Mouse (Mus musculus) urinary bladder, postnatal 25 days (tissue): ENCODE results near the gene Ptdss2.

Source experiments
- DNase-seq: peaks from one replicate; pipeline ENCODE4 v3.0.0; 2022; ENCODE audit warnings: low spot score

The Ptdss2 gene

DNA sequence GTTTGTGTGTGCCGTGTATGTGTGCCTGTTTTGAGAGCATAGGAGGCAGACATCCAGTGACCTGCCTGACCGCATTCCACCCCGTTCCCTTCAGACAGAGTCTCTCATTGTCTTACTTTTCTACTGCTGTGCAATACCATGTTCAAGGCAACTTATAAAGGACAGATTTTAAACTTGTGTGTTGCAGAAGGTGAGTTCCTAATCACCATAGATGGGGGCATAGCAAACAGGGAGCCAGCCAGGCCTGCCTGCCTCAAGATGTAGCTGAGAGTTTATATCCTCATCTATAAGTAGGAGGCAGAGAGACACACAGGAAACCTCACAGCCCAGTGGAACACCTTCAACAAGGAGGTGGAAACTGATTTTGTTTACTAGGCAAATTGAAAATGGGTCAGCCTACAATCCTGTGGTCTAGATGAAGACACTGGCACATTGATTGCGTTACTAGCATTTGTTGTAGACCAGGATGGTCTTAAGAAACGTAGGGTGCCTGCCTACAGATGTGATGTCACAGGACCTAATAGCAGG, 51.2 kb downstream of the Ptdss2 start:
- no peak for DNase-seq

DNA sequence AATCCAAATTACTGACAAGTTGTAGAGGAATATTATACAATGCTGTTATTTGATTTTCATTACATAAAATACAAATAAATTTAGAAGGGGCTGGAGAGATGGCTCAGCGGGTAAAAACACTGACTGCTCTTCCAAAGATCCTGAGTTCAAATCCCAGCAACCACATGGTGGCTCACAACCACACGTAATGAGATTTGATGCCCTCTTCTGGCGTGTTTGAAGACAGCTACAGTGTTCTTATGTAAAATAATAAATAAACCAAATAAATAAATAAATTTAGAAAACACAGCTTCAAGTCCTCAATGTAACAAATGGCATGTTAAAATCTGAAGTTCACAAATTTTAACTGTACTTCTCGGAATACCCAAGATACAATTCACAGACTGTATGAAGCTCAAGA, 52.9 kb downstream of the Ptdss2 start:
- DNase-seq: no peak

DNA sequence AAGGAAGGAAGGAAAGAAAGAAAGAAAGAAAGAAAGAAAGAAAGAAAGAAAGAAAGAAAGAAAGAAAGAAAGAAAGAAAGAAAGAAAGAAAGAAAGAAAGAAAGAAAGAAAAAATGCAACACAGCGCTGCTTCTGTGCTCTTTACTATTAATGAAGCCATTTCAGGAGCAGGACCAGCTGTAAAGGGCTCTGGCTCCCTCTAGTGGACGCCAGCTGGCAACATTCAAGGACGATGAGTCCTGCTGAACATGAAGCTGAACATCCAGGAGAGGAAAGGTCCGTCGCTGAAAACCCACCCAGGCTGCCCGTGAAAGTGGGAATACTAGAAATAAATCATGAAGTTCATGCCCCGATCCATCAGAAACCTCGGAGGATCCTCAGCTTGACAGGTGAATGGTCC, 54.0 kb downstream of the Ptdss2 start:
- peak; percentile 81 for DNase-seq

DNA sequence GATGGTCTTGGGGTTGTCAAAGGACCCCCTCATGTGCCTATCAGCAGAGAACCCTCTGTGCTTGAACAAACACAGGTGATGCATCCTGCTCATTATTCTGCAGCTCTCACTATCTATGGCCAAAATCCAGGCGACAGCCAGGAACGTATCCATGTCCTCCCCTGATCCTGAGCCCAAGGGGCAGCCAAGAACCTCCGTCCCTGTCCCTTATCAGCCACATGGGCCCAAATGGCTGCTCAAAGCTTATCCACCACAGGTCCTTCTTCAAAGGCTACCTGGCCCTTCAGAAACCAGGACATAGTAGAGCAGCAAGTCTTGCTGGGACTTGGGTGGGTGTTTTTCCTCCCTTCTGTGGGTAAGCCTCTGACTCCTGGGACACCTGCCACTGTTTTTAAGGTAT, 66.0 kb downstream of the Ptdss2 start:
- no peak for DNase-seq

DNA sequence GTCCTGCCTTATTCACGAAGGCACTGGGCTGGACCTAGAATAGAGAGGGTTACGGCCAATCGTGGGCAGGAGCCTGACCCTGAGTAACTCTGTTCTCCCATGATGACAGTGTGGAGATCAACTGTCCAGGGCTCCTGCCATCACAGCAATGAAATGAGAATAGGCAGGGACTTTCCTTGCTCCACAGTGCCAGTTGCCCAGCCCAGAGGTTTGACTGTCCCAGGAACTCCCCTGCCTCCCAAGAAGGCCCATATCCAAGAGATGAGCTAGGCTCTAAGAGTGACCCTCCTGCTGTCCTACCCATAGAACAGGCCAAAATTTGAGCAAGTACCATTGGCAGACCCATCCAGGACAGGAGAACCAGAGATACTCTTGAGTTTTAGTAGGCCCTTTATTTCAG, 66.6 kb downstream of the Ptdss2 start:
- DNase-seq: no peak

DNA sequence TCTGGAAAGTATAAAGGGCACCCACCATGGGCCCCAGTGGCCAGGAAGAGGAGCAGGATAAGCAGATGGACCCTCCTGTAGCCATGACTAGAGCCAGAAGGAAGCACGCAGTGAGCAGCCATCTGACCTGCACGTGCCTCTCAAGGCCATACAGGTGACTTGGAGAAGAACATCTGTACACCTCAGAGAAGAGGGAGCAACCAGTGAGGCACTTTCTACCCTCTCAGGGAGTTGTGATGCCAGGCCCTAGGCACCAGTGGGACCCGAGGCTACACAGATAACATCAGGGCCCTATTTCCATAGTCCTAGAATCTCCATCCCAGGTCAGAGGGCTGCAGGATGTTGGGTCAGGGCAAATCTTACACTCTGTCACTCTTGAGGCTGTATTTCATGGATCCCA, 68.0 kb downstream of the Ptdss2 start:
- no peak for DNase-seq

DNA sequence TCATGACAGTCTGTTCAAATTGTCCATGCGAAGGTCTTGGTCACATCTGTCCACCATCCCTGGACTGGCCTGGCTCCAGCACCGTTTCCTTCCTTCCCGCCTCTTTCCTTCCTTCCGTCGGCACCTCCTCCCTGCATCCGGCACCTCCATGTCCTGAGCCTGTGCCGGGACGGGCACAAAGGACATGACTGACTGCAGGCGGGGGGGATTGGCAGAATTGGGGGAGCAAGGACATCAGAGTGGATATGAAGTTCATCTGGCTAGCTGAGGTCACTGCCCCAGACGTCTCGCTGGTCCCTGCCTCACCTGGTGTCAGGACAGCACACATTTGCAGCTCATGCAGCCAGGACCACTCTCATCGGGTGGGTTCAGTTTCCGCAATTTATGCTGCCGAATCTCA, 68.9 kb downstream of the Ptdss2 start:
- no peak for DNase-seq

DNA sequence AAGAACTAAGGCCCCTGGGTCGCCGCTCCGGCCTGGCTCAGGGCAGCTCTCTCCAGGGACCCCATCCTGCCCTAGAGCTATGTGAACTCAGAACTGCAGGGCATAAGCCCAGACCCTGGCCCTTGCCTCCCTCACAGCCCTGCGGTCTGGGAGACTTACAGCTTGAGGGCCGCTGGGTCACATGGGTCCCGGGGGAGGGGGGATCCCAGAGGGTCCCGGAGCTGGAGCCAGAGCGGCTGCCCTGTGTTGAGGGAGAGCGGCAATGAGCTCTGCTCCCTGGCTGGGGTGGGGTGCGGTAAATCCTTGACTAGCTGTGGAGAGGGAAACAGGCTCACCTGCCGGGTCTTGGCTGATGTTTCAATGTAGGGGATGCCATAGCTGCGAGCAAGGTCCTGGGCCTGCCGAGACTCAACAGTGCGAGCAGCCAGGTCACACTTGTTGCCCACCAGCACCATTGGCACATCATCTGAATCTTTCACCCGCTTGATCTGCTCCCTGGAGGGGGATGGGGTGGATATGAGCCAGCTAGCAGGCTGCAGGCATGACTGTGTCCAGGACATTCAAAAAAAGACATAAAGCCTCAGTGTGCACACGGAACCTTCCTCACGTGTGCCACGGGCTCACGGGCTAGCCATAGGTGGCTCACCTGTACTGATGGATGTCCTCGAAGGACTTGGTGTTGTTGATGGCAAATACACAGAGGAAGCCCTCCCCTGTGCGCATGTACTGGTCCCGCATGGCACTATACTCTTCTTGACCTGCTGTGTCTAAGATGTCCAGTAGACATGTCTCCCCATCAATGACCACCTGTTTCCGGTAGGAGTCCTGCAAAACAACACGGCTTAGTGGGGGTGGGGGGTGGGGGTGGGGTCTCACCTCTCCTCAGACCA, 69.9 kb downstream of the Ptdss2 start:
- DNase-seq: no peak

DNA sequence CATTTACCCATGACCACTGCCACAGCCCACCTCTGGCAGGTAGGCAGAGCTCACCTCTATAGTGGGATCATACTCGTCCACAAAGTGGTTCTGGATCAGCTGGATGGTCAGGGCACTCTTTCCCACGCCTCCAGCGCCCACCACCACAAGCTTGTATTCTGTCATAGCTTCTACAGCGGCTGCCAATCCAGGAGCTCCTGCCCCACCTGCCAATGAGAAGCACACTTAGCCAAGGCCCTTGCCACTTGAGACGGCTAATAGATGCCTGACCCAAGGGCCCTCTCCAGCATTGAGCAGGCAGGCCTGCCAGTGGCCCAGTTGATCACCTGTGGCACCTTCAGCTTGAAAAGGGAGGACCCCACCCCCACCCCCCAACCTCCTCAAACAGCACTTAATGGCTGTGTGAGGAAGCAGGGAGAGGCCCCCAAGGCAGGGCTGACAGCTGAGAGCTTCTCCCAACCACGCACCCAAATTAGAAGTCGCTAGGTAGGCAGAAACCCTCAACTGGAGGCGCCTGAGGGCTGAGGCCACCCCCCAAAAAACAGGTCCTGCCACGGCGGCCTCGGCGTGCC, 70.7 kb downstream of the Ptdss2 start:
- no peak for DNase-seq

DNA sequence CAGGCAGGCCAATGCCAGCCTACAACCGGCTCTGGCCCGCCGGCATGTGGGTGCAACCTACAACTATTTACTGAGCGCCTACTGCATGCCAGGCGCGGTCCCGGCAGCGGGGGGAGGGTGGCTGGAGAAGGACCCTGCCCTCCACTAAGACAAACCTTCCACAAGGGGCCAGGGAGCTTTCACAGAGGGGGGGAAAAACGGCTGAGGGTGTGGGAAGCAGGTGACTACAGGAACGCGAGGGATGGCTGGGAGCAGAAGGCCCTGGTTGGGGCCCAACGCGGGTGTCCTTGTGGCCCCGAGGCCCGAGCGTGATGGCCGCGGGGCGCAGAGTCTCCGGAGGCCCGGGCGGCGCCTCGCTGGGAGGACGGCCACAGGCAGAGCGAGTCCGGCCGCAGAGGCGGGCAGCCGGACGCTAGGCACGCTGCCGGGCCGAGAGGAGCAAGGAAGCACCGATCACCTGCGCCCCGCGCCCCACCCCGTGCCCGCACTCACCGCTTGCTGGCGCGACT, 71.2 kb downstream of the Ptdss2 start:
- peak; percentile 70 for DNase-seq

DNA sequence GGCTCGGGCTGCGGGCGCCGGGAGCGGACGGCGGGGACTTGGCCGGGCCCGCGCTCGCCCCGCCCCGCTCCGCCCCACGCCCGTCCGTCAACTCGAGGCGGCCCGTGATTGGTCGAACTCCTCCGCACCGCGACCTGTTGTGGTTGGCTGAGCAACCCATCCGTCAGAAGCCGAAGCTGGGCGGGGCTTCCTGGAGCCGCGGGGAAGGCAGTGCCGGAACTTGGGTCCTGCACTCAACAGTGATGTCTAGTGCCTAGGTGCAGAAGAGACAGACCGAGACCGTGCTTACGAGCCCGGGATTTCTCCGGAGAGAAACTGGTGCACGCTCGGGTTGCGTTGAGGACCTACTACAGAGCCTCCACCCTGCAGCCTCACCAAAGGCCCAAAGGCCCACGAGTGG, 71.8 kb downstream of the Ptdss2 start, which contains the start of the genes Hras and Lrrc56:
Gene Hras (minus strand): TSS at position 58 of the 400 bp plus-strand sequence.
Gene Lrrc56 (plus strand): TSS at position 210 of the 400 bp plus-strand sequence.
- DNase-seq: peak; percentile 97

DNA sequence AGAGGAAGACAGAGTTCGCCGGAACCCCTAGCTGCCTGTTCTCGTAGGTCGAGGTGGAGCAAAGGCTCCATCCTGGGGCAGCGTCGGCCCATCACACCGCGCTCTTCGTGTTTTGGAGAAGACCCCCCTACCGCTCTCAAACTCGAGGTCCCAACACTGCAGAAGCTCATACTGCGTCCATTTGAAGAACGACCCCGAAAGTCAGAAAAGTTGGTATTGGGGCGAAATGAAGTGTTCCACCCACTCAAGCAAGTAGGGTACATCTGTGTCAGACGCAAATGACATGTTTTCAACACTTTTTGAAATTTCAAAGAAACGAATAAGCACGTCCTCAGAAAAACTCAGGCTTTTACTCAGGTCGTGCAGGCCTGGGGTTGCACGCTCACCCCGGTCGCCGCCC, 72.2 kb downstream of the Ptdss2 start:
- DNase-seq: no peak

DNA sequence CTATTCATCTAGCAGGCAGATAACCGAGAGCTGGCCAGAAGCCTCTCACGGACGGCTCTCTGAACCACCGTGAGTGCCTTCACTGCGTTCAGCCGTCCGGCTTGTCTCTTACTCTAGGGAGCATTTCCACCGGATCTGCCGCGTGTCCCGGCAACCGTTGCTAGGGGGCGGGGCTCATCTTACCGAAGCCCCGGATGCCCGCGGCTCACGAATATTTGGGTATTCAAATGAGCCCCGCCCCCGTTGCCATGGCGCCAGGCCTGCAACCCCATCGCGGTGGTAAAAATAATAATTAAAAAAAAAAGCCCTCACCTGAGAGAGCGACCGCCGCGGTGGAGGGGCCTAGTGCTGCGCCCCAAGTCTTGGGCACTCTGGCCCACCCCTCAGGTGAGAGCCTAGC, 72.6 kb downstream of the Ptdss2 start:
- peak; percentile 94 for DNase-seq

DNA sequence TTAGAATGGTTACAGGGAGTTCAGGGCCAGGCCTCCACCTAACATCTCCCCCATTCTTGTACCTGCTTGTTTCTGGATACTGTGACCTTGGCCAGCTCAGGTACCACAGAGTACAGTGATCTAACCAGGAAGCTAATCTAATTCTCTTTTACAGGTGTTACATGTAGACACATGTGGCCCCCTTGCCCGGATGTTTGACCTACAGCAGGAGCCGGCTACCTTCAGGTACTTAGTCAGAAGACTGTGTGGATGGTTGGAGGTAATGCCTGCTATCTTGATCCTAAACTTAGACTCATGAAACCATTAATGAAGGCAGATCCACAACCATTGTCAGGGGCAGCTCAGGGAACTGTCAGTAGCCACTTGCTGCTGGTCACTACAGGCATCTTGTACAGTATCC, 73.6 kb downstream of the Ptdss2 start:
- no peak for DNase-seq

DNA sequence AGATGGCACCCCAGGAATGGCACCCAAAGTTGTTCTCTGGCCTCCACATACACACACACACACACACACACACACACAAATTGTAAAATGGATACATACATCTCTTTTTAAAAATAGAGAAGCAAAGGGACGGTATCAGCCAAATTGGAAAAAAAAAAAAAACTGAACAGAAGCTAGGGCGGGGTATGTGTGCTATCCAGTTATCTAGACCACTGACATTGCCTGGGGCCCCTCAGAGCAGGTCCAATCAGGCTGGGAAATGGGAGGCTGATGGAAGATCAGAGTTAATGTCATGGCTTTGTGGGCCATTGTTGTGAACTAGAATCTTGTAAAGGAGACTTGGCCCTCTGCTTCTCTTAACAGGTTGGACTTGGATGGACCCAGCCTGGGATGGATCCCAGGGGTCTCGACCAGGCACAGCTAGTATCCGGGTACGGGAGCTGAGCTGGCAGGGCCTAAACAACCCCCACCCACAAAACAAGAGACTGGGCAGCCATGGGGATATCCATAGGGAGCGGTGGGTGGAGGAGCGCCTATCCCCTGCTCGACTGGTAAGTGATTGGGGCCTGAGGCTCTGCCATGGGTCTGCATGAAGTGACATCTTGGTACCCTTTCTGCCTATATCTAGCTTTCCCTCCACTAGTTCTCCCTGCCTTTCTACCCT, 74.6 kb downstream of the Ptdss2 start:
- DNase-seq: no peak

DNA sequence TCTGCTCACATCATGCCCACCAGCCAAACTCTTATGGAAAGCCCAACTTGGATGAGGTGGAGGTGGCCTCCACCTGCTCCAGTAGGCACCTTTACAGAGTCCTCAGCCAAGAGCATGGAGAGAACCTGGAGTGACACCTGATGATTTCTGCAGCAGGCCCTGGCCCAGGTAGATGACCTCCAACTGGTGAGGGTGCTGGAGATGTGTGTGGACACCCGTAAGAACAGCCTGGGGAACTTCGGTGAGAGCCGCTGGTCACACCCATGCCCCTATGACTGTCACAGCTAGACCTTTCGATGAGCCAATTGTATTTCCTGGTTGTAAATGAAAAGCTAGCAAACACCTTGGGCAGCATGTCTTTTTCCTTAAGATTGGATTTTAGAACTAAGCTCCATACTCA, 75.9 kb downstream of the Ptdss2 start:
- DNase-seq: no peak

DNA sequence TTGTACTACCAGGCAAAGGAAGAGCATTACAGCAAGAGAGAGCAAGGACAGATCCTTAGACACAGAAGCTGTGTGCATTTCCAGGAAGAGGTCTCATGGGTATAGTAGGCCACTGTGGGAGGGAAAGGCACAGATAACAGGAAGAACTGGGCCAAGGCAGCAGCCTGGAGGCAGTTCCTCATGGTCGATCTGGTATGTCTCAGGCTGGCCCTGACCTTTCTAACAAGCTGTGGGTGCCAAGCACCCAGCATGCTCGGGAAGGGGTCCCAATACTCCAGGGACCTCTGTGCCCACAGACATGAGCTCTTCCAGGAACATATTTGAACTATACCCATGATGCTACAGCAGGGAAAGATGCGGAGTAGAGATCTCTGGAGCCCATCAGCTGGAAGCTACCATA, 82.4 kb downstream of the Ptdss2 start:
- no peak for DNase-seq

DNA sequence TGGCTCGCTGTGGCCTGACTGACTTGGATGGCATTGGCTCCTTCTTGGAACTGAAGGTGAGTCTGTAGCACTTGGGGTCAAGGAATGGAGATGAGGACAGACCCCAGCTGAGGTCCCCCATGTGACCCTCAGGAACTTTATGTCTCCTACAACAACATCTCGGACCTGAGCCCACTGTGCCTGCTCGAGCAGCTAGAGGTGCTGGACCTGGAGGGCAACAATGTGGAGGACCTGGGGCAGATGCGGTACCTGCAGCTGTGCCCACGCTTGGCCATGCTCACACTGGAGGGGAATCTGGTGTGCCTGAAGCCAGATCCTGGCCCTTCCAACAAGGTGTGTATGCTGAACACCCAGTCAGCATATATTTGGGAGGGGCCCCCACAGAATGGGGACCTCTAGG, 83.3 kb downstream of the Ptdss2 start:
- no peak for DNase-seq

DNA sequence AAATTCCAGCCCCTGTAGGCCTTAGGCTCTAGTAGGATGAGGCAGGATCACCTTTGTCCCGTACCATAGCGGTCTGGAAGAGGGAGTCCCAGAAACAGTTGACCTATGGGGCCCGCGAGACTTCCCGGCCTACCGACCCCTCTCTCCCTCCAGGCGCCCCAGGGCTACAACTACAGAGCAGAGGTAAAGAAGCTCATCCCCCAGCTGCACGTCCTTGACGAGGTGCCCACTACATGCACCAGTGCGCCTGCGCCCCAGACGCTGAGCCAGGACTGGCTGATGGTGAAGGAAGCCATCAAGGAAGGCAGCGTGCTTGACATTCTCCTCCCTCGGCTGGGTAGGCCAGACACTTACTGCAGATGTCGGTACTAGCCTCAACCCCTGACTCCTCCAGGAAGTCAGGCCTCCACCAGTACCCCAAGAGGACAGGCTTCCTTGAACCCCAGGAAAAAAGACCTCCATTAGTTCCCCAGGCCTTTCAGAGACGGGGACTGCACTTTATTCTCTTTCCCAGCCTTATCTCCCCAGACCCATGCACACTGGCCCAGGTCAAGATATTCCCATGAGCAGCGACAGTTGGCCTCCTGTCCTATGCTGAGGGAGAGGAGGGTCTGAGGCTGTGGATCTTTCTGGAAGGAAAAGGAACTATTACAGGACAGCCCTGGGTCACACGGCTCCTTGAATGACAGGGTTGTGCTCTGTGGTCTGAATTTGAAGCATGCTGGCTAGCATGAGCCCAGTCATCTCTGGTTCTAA, 84.2 kb downstream of the Ptdss2 start:
- DNase-seq: no peak
